Mouse (Mus musculus): ENCODE results near the gene Stat5a.

GRCm38 (mm10) chr11:100892435-100892834, 33.3 kb downstream of the Stat5a start:
- TF ChIP-seq CTCF (IDR thresholded peaks at IDR 0.05; ENCODE audit: extremely low read depth, insufficient read length, insufficient replicate concordance, low read depth, low read length) (no peak), POLR2A (IDR thresholded peaks at IDR 0.05; ENCODE audit: low read depth, low read length) (no peak)
